Mouse (Mus musculus) right cerebral cortex, adult 18-20 months (tissue): ENCODE data around the gene Clic4.
A peak's percentile ranks its signal among the peaks of the same experiment; 100 is the strongest.

ENCODE experiments used
- DNase-seq: peaks from one replicate; pipeline ENCODE4 v3.0.0; 2022; ENCODE audit warnings: mixed read lengths

Gene Clic4

DNA sequence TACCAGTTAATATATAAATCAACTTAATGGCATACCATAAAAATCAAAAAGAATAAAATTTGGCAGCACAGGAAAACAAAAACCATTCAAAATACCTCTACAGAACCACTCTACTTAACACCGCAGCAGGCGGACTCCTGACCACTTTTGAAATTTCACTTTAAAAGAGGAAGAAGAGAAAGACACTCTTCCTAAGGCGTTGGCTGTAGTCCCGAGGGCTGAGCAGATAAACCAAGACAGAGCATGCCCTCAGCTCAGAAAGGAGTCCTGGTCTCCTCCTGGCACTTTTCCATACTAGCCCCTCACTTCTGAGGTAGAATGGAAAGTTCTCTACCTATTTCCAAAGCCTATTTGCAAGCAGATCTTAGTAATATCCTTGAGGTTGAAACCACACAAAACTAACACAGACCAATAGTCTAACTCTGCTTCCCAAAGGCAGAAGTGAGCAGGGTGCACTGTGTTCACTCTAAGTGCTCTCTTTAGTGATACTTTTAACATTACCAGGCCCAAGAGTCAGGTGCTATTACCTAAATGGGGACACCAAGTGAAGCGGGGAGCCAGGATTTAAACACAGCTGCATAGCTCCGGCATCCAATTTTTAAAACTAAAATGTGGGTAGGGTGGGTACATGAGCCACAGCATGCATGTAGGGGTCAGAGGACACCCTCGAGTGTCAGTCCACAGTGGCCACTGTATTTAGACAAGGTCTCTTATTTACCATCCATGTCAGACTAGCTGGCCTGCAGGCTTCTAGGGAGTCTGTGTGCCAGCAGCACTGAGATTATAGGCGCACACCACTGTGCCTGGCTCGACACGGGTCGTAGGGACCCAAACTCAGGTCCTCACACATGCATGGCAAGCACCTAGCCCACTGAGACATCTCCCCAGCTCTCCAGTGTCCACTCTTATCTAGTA lies 15.8 kb downstream of the Clic4 start:
- no peak for DNase-seq

DNA sequence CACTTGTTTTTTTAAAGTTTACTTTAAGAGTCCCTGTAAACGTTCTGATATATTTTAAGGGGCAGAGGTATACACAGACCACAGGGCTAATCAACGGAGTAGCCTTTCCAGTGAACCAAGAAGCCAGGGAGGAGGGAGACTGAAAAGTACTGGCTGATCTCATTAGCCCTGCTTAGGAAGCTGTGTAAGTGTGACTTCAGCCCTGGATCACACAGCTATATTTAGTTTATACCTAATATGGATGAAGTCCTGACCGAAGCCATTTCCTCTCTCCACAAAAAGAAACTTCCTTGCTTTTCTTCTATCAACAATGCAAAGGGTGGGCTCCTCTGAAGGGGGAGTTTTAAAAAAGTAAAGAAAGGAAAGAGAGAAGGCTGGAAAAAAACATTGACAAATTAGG lies 17.8 kb downstream of the Clic4 start:
- DNase-seq: no peak

DNA sequence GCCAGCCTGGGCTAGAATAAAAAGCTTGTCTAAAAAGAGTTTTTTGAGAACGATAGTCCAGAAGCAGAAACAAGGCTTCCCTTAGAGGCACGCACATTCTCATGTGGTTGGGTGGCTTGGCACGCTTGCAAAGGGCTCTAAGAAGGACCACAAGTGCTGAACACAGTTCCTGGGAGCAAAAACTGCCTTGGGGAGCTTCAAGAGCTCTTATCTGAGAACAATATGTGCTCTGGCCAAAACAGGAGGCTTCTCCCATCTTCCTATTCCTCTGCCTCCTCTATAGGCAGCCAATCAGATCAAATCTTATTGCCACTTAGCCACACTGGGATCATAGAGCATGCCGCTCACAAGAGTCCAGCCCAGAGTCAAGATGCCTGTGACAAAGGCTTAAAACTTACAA lies 18.3 kb downstream of the Clic4 start:
- no peak for DNase-seq

DNA sequence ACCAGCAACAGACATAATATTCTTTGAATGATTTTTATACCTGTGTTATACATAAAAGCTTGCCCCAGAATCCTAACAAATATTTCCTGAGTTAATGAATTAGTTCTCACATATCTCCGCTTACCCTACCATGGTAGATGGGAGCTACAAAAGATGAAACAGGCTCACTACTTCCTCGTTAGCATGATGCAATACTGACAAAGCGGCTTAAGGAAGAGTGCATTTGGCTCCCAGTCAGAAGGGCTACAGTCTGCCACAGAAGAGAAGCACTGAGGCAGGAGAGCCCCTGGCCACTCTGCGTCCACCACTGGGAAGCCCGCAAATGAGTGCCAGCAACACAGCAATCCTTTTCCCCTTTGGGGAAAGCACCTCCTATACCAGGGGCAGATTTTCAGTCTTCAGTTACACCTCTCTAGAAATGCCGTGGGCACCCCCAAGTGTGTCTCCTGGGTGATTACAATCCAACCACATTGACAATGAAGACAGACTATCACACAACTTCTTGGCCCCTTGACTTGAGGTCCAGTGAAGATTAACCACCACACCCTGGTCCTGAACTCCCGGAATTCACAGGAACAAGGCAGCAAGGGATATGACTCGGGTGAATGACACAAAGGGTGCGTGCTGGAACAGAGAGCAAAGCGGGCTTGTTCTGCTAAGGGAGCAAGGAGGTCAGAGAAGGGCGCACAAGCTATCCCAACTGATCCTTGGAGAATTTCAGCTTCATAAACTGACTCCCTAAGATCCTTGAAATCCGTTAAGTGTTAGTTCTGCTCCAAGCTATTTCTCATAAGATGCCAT lies 19.2 kb downstream of the Clic4 start:
- no peak for DNase-seq

DNA sequence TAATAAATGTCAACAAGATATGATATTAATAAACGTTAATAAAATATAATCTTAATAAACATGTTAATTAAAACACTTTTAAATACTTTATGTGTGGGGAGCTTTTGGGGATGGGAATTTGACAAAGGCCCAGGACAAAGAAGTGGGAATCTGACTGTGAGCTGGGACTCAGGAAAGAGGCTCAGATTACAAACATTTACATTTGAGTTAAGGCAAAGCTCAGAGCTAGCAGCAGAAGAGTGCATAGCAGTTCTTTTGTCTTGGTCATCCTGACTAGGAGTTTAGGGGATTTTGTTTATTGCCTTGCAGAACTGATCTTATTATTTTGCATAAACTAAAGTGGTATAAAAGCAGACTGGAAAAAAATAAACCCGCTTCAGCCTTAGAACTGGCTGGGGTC lies 20.8 kb downstream of the Clic4 start:
- no peak for DNase-seq

DNA sequence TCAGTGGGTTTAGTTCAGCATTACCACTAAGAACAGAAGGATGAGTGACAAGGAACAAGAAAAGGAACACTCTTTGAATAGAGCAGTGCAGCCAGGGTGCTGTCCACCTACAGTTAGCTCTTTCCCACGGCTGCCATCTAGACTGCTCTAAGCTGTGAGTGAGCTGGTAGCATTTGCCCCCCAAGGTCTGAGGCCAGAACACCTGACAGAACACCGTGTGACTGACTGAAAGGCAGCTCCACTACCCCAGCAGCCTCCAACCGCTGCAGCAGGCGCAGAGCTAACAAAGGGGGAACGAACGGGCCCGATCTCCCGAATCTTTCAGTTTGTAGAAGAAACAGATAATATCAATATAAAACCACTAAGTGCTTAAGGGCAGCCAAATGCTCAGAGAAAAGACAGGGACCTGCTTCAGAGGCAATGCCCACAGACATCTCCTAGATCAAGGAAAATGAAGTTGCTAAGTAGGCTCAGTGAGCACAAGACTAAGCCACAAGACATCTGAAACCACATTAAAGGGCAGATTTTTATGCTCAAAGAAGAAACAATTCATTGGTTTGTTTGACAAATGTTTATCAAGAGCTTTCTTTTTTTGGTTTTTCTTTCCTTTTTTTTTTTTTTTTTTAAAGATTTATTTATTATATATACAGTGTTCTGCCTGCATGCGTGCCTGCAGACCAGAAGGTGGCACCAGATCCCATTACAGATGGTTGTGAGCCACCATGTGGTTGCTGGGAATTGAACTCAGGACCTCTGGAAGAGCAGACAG lies 24.2 kb downstream of the Clic4 start:
- DNase-seq: no peak

DNA sequence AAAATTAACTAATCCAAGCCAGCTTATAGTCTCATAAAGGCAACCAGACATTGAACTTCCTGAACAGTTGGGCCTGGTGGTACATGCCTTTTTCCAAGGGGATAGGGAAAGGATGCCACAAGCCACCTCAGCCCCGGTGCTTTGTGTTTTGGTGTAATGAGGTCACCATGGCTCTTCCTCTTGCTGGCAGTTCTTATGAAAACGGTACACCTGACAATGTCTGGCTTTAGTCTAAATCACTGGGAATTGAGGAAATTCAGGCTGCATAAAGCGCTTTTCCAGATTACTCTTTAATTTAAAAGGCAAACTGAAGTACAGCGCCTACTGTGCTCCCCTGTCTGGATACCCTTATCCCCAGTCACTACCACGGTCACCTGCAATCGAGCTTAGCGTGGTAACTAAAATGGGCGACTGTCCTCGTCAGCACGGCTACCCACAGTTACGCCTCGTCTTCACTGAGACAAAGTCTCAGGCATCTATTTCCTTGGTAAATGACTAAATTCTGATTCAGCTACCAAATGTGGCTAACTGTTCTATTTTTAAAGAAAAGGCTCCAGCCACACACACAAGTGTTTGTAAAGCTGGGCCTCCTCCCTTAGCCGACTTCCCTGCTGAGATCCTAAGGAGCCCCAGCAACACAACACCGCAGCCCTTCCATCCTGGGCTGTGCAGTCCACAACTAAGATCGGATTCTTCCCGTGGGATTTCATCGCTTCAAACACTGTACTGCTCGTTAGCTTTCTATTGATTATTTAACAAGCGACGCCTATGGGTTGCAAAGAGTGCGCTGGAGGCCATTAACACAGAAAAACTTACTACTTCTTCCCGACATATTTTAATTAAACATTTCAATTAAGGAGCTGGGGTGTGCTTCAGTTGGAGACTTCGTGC lies 25.5 kb downstream of the Clic4 start:
- peak; percentile 37 for DNase-seq

DNA sequence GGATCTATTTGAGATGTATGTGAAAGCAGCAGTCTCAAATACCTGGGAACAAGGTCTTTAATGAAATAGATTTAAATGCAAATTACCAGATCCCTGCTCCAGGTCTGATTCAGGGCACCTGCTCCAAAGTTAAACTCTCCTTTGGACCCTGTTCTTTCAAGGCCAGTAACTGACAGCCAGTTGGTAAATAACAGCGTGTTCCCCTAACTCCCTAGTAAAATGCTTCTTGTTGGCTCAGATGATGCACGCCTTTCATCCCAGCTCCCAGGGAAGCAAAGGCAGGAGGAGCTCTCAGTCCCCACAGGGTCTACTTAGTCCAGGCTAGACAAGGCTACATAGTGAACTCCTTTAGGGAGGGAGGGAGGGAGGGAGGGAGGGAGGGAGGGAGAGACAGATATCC lies 26.2 kb downstream of the Clic4 start:
- DNase-seq: no peak

DNA sequence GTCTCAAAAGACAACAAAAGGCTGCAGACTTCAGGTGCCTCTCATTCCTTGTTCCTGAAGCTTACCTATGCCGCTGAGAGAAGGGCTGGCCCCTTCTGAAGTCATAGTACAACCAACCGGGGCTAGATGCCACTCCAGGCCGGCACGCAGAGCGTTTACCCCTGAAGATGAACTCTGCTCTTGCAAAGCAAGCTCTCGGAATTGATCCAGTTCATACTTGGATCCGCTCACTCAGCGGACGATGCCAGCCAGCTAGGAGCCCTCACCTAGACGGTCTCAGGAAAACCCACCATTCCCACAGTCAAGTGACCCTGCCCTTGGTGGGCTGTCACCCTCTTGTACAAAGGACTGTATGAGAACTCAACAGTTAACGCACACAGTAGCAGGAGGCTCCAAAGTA lies 26.8 kb downstream of the Clic4 start:
- DNase-seq: no peak

DNA sequence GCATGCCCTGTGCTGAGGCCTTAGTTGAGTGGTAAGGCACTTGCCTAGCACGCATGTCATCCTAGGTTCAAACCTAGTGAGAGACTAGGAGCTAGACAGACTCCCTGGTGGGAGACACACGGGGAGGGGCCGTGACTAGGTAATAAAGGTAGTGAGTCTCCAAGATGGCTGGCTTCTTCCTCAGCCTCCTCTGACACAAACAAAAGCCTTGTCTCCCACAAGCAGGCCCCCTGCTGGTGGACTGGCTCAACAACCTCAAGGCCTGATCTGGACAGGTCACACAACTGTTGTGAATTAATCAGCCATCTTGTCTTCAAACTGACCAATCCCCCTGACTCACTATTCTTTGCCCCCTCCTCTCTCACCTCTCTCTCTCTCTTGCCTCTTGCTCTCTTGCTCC lies 28.3 kb downstream of the Clic4 start:
- DNase-seq: no peak

DNA sequence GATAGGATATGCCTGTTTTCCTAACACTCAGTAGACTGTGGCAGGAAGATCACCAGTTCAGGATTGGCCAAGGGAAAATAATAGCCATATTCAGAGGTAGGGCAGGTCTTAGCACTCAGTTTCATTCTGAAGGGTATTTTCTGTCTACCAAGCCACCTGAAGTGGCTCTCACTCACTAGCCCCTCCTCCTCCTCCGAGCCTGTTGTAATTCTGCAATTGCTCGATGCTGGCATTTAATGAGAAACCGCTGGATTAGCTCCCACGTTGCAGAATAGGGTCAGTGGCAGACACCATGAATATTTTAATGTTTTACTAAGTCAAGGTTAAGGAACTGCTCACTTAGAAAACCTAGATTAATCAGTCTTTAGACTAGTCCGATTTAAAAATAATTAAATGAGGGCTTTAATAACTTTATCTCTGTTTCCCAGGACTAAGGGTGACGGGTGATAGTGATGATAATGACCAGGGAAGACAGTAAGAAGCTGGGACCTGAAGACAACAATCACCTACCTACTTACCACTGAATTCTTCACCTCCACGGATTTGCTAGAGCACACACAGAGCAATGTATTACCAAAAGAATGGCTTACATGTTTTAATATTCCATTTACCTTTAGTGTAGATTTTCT lies 29.6 kb downstream of the Clic4 start:
- DNase-seq: no peak

DNA sequence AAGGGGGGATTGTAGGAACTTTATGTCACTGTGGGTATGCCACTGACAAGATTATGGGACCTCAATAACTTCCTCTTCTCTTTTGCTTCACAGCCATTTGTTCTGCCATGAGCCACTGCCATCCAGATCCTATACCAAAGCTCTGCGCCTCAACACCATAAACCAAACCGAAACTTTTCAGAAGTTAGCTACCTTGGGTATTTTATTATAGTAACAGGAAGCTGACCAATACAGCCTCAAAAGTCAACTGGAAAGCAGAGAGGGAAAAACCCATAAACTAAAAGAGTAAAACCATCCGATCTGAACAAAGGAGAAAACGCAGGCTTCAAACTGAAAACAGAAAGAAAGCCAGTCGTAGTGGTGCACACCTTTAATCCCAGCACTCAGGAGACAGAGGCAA lies 30.2 kb downstream of the Clic4 start:
- no peak for DNase-seq

DNA sequence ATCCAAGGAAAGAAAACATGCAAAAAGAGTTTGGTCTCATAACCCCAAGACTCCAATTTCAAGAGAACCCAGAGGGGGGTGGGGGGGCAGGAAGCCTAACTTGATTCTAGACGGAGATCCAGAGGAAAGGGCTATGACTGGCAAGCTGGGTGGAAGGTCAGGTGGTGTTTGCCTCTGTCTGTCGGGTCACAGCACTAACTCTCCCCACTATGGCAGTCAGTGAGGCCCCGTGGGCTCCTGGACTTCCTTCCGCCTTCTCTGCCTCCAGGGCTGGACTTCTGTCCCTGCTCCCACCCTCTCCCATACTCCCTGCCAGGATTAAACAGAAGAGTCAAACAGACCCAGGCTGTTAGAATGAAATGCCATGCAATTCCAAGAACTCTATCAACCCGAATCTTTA lies 30.9 kb downstream of the Clic4 start:
- no peak for DNase-seq

DNA sequence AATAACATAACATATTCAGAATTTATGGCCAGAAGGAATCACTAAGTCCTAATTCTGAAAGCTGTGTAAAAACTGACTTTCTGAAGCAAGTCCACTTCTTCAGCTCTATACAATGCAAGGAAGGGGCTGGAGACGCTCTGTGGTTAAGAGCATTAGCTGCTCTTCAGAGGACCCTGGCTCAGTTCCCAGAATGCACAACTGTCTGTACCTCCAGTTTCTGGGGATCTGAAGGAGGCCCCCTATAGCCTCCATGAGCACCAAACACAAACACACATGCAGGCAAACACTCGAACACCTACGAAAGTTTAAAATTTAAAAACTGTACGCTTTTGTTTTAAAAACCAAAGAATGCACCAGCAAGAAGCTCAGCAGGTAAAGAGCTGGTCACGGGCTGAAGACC lies 31.5 kb downstream of the Clic4 start:
- no peak for DNase-seq

DNA sequence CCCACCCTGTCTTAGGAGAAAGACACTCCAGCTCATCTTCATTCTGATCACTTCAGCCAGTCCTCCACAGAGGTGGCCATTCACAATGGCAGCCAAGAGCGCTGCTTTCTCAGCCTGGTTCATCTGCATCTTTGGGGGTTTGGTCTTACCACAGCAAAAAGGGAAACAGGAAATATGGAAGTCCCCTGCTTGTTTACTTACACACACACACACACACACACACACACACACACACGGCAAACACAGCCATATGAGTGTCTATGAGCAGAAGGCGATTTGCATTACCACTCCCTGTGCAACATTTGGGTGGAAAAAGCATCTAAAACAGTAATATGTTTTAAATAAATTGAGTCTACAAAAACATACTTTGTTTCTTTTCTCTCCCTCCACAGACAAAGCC lies 32.3 kb downstream of the Clic4 start:
- DNase-seq: no peak

DNA sequence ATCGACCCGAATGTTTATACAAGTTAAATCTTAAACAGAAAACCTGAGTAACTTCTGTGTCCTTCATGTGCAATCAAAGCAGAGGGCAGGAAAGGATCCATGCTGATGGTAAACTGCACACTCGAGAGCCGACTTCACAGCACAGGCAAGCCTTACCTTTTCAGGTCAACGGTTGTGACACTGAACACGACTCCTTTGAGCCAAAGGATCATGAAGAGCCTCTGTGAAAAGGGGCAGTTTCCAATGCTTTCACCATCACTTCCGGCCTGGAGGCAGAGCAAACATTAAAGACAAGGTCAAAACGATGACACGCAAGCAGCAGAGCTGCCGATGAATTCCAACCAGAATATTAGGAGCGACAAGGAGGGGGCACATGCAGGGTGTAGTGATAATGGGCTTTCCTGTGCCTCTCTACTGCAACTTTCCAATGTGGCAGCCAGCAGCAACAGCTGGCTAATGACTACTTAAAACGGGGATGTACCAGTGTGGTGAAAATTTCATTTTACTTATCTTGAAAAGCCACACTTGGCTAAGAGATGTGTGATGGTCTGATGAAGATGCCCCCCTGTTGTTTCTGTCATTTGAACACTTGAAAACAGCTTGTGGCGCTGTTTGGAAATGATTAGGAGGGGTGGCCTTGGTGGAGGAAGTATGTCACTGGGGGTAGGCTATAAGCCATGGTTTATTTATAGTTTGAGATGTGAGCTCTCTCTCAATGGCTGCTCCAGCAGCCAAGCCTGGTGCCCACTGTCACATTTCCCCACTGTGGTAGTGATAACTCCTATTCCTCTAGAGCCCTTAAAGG lies 33.7 kb downstream of the Clic4 start:
- DNase-seq: no peak

DNA sequence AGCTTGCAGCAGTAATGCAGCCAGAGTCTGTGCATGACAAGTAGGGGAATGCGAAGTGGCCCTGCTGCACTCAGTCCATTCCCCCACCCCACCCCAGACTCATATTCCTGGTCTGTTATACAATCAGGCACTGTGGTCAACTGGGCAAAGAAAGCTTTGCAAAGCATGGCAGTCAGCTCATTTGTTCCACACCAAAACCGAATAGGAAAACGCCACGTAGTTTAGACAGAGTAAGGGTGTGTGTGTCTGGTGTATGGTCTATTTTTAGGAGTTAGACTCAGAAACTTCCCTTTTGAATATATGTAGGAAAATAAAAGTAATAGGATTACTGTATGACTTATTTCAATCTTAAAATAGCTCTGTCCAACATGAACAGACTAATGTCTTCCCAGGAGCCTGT lies 36.0 kb downstream of the Clic4 start:
- DNase-seq: no peak

DNA sequence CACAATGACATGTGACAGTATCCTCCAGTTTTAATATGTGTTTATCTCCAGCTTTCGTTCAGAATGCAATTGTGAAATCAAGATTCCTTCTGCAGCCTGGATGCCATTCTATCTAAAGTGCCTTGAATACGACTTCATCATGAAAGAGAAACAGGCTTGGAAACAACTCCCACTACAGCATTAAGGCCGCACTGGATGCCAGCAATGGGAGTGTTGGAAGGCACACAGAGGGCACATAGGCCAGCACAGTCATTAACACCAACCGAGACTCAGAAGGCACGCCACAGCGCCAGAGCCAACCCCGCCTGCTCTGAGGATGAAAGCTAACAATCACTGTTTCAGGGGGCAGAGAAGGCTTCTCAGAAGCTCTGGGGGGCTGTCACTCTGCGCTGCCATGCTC lies 37.1 kb downstream of the Clic4 start:
- no peak for DNase-seq

DNA sequence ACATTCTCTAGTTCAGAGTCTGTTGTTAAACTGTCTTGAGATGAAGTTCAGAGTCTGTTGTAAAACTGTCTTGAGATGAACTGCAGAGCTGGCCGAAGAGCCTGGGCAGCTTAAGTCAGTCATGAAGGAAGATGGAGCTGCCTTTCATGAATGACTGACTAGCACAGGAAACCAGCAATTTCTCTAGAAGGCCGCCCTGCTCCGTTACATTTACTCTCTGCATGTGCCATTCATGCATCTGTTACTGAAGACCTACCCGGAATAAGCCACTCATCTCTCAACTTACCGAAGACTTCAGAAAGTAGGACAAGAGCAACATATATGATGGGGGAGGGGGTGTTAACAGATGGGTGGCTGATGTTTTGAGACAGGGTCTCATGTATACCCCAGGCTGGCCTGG lies 40.1 kb downstream of the Clic4 start:
- no peak for DNase-seq

DNA sequence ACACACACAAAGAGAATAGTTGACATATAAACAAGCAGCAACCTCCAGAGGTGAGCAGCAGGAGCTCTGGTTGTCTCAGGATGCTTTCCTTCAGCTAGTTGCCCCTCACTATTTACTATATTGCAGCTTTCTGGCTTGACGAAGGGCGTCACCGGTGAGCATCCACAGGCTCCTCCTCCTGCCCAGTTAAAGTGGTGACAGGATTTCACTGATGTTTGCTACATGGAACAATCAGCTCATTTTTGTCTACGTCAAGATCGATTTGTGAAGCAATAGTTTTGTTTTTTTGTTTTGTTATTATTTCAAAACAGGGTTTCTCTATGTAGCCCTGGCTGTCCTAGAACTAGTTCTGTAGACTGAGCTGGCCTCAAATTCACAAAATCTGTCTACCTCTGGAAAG lies 41.1 kb downstream of the Clic4 start:
- DNase-seq: no peak

DNA sequence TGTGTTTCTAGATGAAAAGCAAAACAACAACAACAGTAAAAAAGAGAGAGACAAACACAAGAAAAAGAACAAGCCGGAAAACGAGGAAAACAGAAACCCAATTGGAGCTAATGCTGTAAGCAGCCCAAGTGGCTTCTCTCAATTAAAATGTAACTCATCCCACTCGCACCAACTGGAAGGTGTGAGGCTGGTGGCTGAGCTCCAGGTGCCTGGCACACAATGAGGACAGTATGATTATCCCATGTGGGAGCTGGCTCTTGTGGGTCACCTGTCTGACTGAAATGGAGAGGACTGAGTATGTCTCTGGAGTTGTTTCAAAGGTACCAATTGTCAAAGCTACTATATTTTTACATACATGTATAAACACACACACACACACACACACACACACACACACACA lies 41.5 kb downstream of the Clic4 start:
- DNase-seq: no peak
